Mouse (Mus musculus) erythroblast, embryonic 14.5 days (primary cell): ENCODE measurements around the gene Adcy5.

Source experiments
- GATA1 ChIP-seq: IDR thresholded peaks from 2 replicates; pipeline ENCODE4 v1.6.1; 2012; ENCODE audit warnings: low read length, inconsistent platforms, mixed read lengths
- TAL1 ChIP-seq: IDR thresholded peaks from 3 replicates; pipeline ENCODE4 v1.6.1; 2012; ENCODE audit warnings: low read length, inconsistent platforms, mixed read lengths

DNA sequence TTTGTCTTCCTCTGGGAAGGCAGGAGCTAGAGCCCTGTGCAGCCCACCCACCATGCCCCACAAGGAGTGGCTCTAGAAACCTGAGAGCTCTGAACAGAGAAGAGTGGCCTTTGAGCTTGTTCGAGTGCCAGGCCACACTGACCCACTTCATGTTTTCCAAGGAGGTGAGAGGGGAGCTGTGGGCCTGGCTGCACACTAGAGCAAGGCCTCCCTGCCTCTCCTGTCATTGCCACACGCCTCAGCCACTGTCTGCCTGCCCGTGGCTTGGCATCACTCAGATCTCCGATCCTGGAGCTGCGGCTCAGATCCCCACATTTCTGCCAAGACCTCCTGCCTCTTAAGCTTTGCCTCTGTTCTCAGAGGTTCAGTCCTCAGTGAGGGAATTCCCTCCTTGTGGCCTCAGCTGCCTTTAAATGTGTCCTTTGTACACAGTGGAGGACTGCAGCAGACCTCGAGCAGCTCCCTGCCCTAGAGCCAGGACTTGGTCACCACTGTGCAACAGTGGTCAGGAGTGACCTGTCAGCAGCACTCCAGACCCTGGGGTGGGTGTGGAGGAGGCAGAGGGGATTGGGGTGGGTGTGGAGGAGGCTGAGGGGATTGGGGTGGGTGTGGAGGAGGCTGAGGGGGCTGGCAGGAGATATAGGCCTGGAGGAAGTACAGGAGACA is 62.3 kb downstream of the Adcy5 start:
- TF ChIP-seq TAL1 (no peak), GATA1 (no peak)
